Mouse (Mus musculus) E14TG2a.4 (cell line): ENCODE results near the gene Has1.

Source experiments
- H3K27me3 ChIP-seq: 2 replicates; pipeline ENCODE4 v1.6.1; 2014; ENCODE audit warnings: low read length, control low read depth; ENCODE audit not compliant: insufficient read depth
- H3K36me3 ChIP-seq: 2 replicates; pipeline ENCODE4 v1.6.1; 2014; ENCODE audit warnings: low read length, control low read depth; ENCODE audit not compliant: insufficient read depth
- H3K4me1 ChIP-seq: replicated peaks from 2 replicates; pipeline ENCODE4 v1.6.1; 2014; ENCODE audit warnings: low read depth, low read length, control low read depth
- H3K4me3 ChIP-seq: replicated peaks from 2 replicates; pipeline ENCODE4 v1.5.1; 2014; ENCODE audit warnings: mild to moderate bottlenecking, low read length
- H3K9me3 ChIP-seq: 2 replicates; pipeline ENCODE4 v1.6.1; 2014; ENCODE audit warnings: low read length, control low read depth
- CTCF ChIP-seq: conservative IDR thresholded peaks from 2 replicates; pipeline ENCODE4 v1.5.1; 2014; ENCODE audit warnings: low read length
- NANOG ChIP-seq: IDR thresholded peaks from 2 replicates; pipeline ENCODE4 v1.6.1; 2014; ENCODE audit warnings: borderline replicate concordance, low read length, mixed read lengths
- POU5F1 ChIP-seq: IDR thresholded peaks from 2 replicates; pipeline ENCODE4 v1.6.1; 2014; ENCODE audit warnings: low read length, borderline replicate concordance

Gene Has1

DNA sequence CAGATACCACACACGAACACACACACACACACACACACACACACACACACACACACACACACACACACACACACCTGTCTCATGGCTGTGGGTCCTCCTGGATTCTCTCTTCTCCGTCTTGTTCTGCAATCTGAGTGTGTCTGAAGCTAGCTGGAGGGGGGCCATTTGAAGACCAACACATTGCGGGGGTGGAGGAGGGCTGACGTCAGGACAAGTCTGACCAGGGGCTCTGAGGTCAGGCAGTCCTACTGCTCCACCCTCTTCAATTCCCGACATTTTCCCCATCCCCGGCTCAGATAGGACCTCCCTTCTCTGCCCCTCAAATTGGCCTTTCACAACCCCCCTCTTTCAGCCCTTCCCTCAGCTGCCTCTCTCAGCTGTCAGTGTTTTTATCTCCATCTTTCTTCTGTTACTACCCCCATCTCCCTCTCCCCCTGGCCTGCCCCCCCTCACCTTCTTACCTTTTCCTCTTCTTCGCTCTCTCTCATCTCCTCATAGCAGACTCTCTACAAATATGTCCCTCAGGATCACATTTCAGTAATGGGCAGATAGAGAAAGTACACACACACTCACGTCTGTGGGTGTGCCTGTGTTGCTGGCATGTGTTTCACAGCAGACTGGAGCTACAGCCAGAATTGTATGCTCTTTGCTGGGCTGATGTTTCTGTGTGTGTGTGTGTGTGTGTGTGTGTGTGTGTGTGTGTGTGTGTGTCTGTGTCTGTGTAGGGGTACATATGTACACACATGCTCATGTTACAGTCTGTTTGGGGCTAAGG, at the start of gene Has1:
Has1 (minus strand) TSS at position 142 of the 775 bp plus-strand sequence.
- Histone ChIP-seq H3K36me3 (no peaks in the 10 kb centered on the region), H3K4me1 (peaks cover 4% of the 10 kb centered on the region), H3K27me3 (peaks cover 34% of the 10 kb centered on the region), H3K4me3 (no peak within 1 kb of the TSS), H3K9me3 (no peaks in the 10 kb centered on the region)
- no peak for TF ChIP-seq NANOG
- TF ChIP-seq POU5F1, result no peak
- no peak for TF ChIP-seq CTCF

- TF ChIP-seq CTCF, result no peak
- TF ChIP-seq POU5F1, result no peak
- no peak for TF ChIP-seq NANOG
These were observed 45.8 kb upstream of the Has1 start for GRCm38 (mm10) chr17:17900768-17901167.

GRCm38 (mm10) chr17:17899268-17899667, 44.3 kb upstream of the Has1 start:
- Histone ChIP-seq H3K27me3 (no peaks in the 10 kb centered on the region), H3K4me3 (no peak overlapping the region), H3K36me3 (no peaks in the 10 kb centered on the region), H3K9me3 (no peaks in the 10 kb centered on the region), H3K4me1 (no peaks in the 10 kb centered on the region)
- TF ChIP-seq POU5F1, result no peak
- TF ChIP-seq CTCF, result 0 out of 2 replicates have a peak, but pooled peaks have one; percentile 10
- TF ChIP-seq NANOG, result no peak

More at GRCm38 (mm10) chr17:17900768-17901167, 45.8 kb upstream of the Has1 start:
- no peaks in the 10 kb centered on the region for H3K4me1 ChIP-seq
- no peak overlapping the region for H3K4me3 ChIP-seq
- no peaks in the 10 kb centered on the region for H3K9me3 ChIP-seq
- peaks cover 3% of the 10 kb centered on the region; the same call in 1 of the 2 replicates for H3K27me3 ChIP-seq
- H3K36me3 ChIP-seq, result no peaks in the 10 kb centered on the region

DNA sequence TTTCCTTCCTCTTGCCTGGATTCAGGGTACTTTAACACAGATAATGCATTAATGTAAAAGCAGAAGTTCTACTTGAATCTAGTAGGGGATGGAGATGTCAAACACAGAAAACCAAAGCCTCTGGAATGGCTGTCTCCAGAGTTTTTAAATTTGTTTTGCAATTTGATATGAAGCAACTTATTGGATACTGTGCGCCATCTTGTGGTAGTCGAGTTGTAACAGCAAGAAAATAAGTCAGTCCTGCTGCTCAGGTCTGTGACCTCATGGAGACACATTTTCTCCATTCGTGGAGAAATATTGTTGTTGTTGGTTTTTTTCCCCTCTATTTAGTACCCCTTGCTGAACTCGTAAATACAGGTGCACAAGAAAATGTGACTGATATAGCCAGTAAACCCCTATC, 41.0 kb upstream of the Has1 start:
- no peaks in the 10 kb centered on the region for H3K9me3 ChIP-seq
- H3K4me1 ChIP-seq, result no peaks in the 10 kb centered on the region
- H3K27me3 ChIP-seq, result no peaks in the 10 kb centered on the region
- H3K36me3 ChIP-seq, result no peaks in the 10 kb centered on the region
- no peak overlapping the region for H3K4me3 ChIP-seq
- no peak for TF ChIP-seq NANOG
- peak; percentile 56 for TF ChIP-seq CTCF
- no peak for TF ChIP-seq POU5F1

GRCm38 (mm10) chr17:17889732-17890425, 34.9 kb upstream of the Has1 start:
- no peaks in the 10 kb centered on the region for H3K9me3 ChIP-seq
- H3K27me3 ChIP-seq, result no peaks in the 10 kb centered on the region
- no peaks in the 10 kb centered on the region for H3K4me1 ChIP-seq
- H3K36me3 ChIP-seq, result no peaks in the 10 kb centered on the region
- no peak for TF ChIP-seq NANOG
- TF ChIP-seq POU5F1, result no peak
- no peak for TF ChIP-seq CTCF
- no peak overlapping the region for H3K4me3 ChIP-seq

DNA sequence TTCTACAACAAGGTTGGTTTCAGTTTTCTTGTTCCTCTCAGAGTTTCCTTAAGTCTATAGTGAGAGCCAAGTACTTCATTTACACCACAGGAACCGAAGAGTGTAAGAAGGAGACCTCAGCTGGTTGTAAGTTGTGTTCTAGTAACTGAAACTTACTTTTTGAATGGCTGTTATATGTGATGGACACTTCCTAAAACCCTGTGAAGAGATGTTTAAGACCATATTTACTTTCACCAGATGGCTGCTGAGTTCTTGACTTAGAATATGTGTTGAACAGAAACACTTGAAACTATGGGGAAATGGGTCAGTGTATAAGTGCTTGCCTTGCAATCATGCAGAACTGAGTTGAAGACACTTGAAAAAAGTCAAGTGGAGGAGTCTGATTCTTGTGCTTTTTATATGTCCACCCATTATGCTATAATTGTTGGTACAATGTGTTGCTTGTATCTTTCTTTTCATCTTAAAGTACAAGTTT, 32.8 kb upstream of the Has1 start, which contains the start of the genes Fpr2 and Fpr3:
Fpr2 (plus strand) TSS at position 51 of the 475 bp plus-strand sequence.
Fpr3 (plus strand) TSS at position 79 of the 475 bp plus-strand sequence.
- Histone ChIP-seq H3K27me3 (no peaks in the 10 kb centered on the region), H3K4me1 (no peaks in the 10 kb centered on the region), H3K36me3 (no peaks in the 10 kb centered on the region), H3K4me3 (no peak within 1 kb of the TSS), H3K9me3 (no peaks in the 10 kb centered on the region)
- TF ChIP-seq POU5F1, result no peak
- TF ChIP-seq NANOG, result no peak
- no peak for TF ChIP-seq CTCF

DNA sequence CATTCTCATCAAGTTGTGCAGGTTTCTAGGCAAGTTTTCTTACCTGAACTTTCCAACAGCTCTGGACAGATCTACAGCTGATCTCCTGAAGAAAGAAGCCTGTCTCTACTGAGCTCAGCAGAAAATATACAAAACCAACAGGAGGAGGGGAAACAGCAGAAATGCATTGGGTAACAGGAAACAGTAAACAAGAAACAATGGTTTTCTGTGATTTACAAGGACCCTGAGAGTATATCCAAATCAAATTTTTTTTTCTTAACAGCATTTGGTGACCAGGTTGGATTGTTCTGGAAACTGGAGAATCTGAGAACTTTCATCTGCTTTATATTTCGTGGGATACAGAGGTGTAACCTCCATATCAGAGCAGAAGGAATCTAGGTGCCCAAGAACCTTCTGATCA, 28.8 kb upstream of the Has1 start, which contains the start of gene Fpr1:
Fpr1 (minus strand) TSS at position 101 of the 400 bp plus-strand sequence.
- Histone ChIP-seq H3K27me3 (no peaks in the 10 kb centered on the region), H3K9me3 (no peaks in the 10 kb centered on the region), H3K36me3 (no peaks in the 10 kb centered on the region), H3K4me1 (no peaks in the 10 kb centered on the region), H3K4me3 (no peak within 1 kb of the TSS)
- TF ChIP-seq CTCF (no peak), POU5F1 (no peak), NANOG (no peak)

- no peaks in the 10 kb centered on the region for H3K36me3 ChIP-seq
- no peak overlapping the region for H3K4me3 ChIP-seq
- no peaks in the 10 kb centered on the region for H3K27me3 ChIP-seq
- H3K9me3 ChIP-seq, result no peaks in the 10 kb centered on the region
- H3K4me1 ChIP-seq, result no peaks in the 10 kb centered on the region
- no peak for TF ChIP-seq POU5F1
- no peak for TF ChIP-seq CTCF
- no peak for TF ChIP-seq NANOG
These were observed 27.7 kb upstream of the Has1 start for GRCm38 (mm10) chr17:17882672-17883071.
